Mouse (Mus musculus): ENCODE data around the gene 1700057G04Rik. TPM values are rescaled to one million over a fixed set of nuclear protein-coding genes. Genes with fewer than 3 reads are reported as not detected.
"Not testable (repeated sequence)": the region's sequence is repeated elsewhere in the genome, so short reads cannot be mapped to it uniquely, and the experiment has no call there.

Gene 1700057G04Rik
- polyA plus RNA-seq, 1 experiment from 2014 or later = not detected

GRCm38 (mm10) chr9:92325936-92326335 is 16.8 kb downstream of the 1700057G04Rik start:
- H3K4me3 ChIP-seq; H3K27me3 ChIP-seq; H3K9ac ChIP-seq; H3K36me3 ChIP-seq (ENCODE audit: poor library complexity, severe bottlenecking); H3K27ac ChIP-seq; ATAC-seq; H3K4me1 ChIP-seq; H3K9me3 ChIP-seq (replicated peaks); H3K4me2 ChIP-seq: not testable (repeated sequence)
- 82% methylated on average over 9 of the region's 9 CpGs for WGBS

GRCm38 (mm10) chr9:92326813-92327212 is 17.6 kb downstream of the 1700057G04Rik start:
- H3K36me3 ChIP-seq (ENCODE audit: poor library complexity, severe bottlenecking) = no peaks in the 10 kb centered on the region
- no peak overlapping the region for H3K4me2 ChIP-seq
- H3K4me3 ChIP-seq = no peak overlapping the region
- H3K9me3 ChIP-seq (replicated peaks) = no peaks in the 10 kb centered on the region
- H3K4me1 ChIP-seq = no peaks in the 10 kb centered on the region
- H3K27me3 ChIP-seq = no peaks in the 10 kb centered on the region
- no peak overlapping the region for H3K9ac ChIP-seq
- ATAC-seq = no peak
- WGBS = 81% methylated on average over 4 of the region's 4 CpGs
- no peak overlapping the region for H3K27ac ChIP-seq

- ATAC-seq = no peak
- Histone ChIP-seq H3K27ac (no peak overlapping the region), H3K27me3 (no peaks in the 10 kb centered on the region), H3K36me3 (ENCODE audit: poor library complexity, severe bottlenecking) (no peaks in the 10 kb centered on the region), H3K4me3 (no peak overlapping the region), H3K4me2 (no peak overlapping the region), H3K4me1 (no peaks in the 10 kb centered on the region), H3K9ac (no peak overlapping the region), H3K9me3 (replicated peaks) (no peaks in the 10 kb centered on the region)
- 93% methylated on average over 4 of the region's 4 CpGs for WGBS
These were observed 22.2 kb downstream of the 1700057G04Rik start for GRCm38 (mm10) chr9:92331383-92331782.

- WGBS = 95% methylated on average over 10 of the region's 10 CpGs
These were observed 25.7 kb downstream of the 1700057G04Rik start for GRCm38 (mm10) chr9:92334845-92335244.

GRCm38 (mm10) chr9:92335277-92335818 is 26.2 kb downstream of the 1700057G04Rik start:
- H3K9me3 ChIP-seq (replicated peaks) = no peaks in the 10 kb centered on the region
- 93% methylated on average over 6 of the region's 6 CpGs for WGBS
- no peak overlapping the region for H3K9ac ChIP-seq
- no peaks in the 10 kb centered on the region for H3K27me3 ChIP-seq
- no peaks in the 10 kb centered on the region for H3K36me3 ChIP-seq (ENCODE audit: poor library complexity, severe bottlenecking)
- H3K4me1 ChIP-seq = no peaks in the 10 kb centered on the region
- no peak overlapping the region for H3K4me3 ChIP-seq
- H3K4me2 ChIP-seq = no peak overlapping the region
- no peak overlapping the region for H3K27ac ChIP-seq
- ATAC-seq = no peak

More at GRCm38 (mm10) chr9:92334845-92335244, 25.7 kb downstream of the 1700057G04Rik start:
- no peak for ATAC-seq
- no peak overlapping the region for H3K27ac ChIP-seq
- no peak overlapping the region for H3K4me3 ChIP-seq
- no peak overlapping the region for H3K4me2 ChIP-seq
- H3K9me3 ChIP-seq (replicated peaks) = no peaks in the 10 kb centered on the region
- no peaks in the 10 kb centered on the region for H3K4me1 ChIP-seq
- no peaks in the 10 kb centered on the region for H3K36me3 ChIP-seq (ENCODE audit: poor library complexity, severe bottlenecking)
- H3K9ac ChIP-seq = no peak overlapping the region
- no peaks in the 10 kb centered on the region for H3K27me3 ChIP-seq

- Histone ChIP-seq H3K27me3 (no peaks in the 10 kb centered on the region), H3K27ac (no peak overlapping the region), H3K9ac (no peak overlapping the region), H3K4me2 (no peak overlapping the region), H3K4me3 (no peak overlapping the region), H3K36me3 (ENCODE audit: poor library complexity, severe bottlenecking) (no peaks in the 10 kb centered on the region), H3K4me1 (no peaks in the 10 kb centered on the region), H3K9me3 (replicated peaks) (no peaks in the 10 kb centered on the region)
- ATAC-seq = no peak
- WGBS = 90% methylated on average over 1 of the region's 1 CpGs
These were observed 27.9 kb downstream of the 1700057G04Rik start for GRCm38 (mm10) chr9:92337063-92337462.

- no peak overlapping the region for H3K9ac ChIP-seq
- H3K9me3 ChIP-seq (replicated peaks) = no peaks in the 10 kb centered on the region
- no peak overlapping the region for H3K4me2 ChIP-seq
- no peak overlapping the region for H3K4me3 ChIP-seq
- no peaks in the 10 kb centered on the region for H3K27me3 ChIP-seq
- ATAC-seq = no peak
- 86% methylated on average over 3 of the region's 3 CpGs for WGBS
- no peaks in the 10 kb centered on the region for H3K36me3 ChIP-seq (ENCODE audit: poor library complexity, severe bottlenecking)
- H3K4me1 ChIP-seq = no peaks in the 10 kb centered on the region
- no peak overlapping the region for H3K27ac ChIP-seq
These were observed 28.5 kb downstream of the 1700057G04Rik start for GRCm38 (mm10) chr9:92337661-92338060.

- H3K9ac ChIP-seq = no peak overlapping the region
- no peak overlapping the region for H3K4me3 ChIP-seq
- no peak overlapping the region for H3K27ac ChIP-seq
- ATAC-seq = no peak
- WGBS = 79% methylated on average over 1 of the region's 1 CpGs
- no peaks in the 10 kb centered on the region for H3K4me1 ChIP-seq
- H3K36me3 ChIP-seq (ENCODE audit: poor library complexity, severe bottlenecking) = no peaks in the 10 kb centered on the region
- H3K27me3 ChIP-seq = no peaks in the 10 kb centered on the region
- no peak overlapping the region for H3K4me2 ChIP-seq
- H3K9me3 ChIP-seq (replicated peaks) = no peaks in the 10 kb centered on the region
These were observed 29.8 kb downstream of the 1700057G04Rik start for GRCm38 (mm10) chr9:92338954-92339353.

GRCm38 (mm10) chr9:92351924-92352323 is 42.7 kb downstream of the 1700057G04Rik start:
- Histone ChIP-seq H3K27ac (no peak overlapping the region), H3K4me1 (no peaks in the 10 kb centered on the region), H3K9ac (no peak overlapping the region), H3K36me3 (ENCODE audit: poor library complexity, severe bottlenecking) (no peaks in the 10 kb centered on the region), H3K27me3 (no peaks in the 10 kb centered on the region), H3K4me2 (no peak overlapping the region), H3K9me3 (replicated peaks) (no peaks in the 10 kb centered on the region), H3K4me3 (no peak overlapping the region)
- ATAC-seq = no peak
- WGBS = 97% methylated on average over 1 of the region's 1 CpGs

GRCm38 (mm10) chr9:92353306-92353705 is 44.1 kb downstream of the 1700057G04Rik start:
- H3K4me1 ChIP-seq = no peaks in the 10 kb centered on the region
- H3K9me3 ChIP-seq (replicated peaks) = no peaks in the 10 kb centered on the region
- ATAC-seq = no peak
- H3K27me3 ChIP-seq = no peaks in the 10 kb centered on the region
- no peak overlapping the region for H3K9ac ChIP-seq
- 74% methylated on average over 3 of the region's 3 CpGs for WGBS
- H3K4me3 ChIP-seq = no peak overlapping the region
- no peak overlapping the region for H3K27ac ChIP-seq
- no peaks in the 10 kb centered on the region for H3K36me3 ChIP-seq (ENCODE audit: poor library complexity, severe bottlenecking)
- no peak overlapping the region for H3K4me2 ChIP-seq

GRCm38 (mm10) chr9:92360691-92361310 is 51.6 kb downstream of the 1700057G04Rik start:
- Histone ChIP-seq H3K9me3 (replicated peaks) (no peaks in the 10 kb centered on the region), H3K4me1 (no peaks in the 10 kb centered on the region), H3K9ac (no peak overlapping the region), H3K4me2 (no peak overlapping the region), H3K27me3 (no peaks in the 10 kb centered on the region), H3K4me3 (no peak overlapping the region), H3K36me3 (ENCODE audit: poor library complexity, severe bottlenecking) (no peaks in the 10 kb centered on the region), H3K27ac (no peak overlapping the region)
- 59% methylated on average over 1 of the region's 1 CpGs for WGBS
- no peak for ATAC-seq

- H3K36me3 ChIP-seq (ENCODE audit: poor library complexity, severe bottlenecking) = no peaks in the 10 kb centered on the region
- H3K27ac ChIP-seq = no peak overlapping the region
- no peak overlapping the region for H3K4me2 ChIP-seq
- WGBS = 90% methylated on average over 2 of the region's 2 CpGs
- no peaks in the 10 kb centered on the region for H3K27me3 ChIP-seq
- no peak overlapping the region for H3K4me3 ChIP-seq
- H3K4me1 ChIP-seq = no peaks in the 10 kb centered on the region
- no peak overlapping the region for H3K9ac ChIP-seq
- no peaks in the 10 kb centered on the region for H3K9me3 ChIP-seq (replicated peaks)
- ATAC-seq = no peak
These were observed 54.3 kb downstream of the 1700057G04Rik start for GRCm38 (mm10) chr9:92363478-92363877.

GRCm38 (mm10) chr9:92368920-92369319 is 59.7 kb downstream of the 1700057G04Rik start:
- Histone ChIP-seq H3K4me1 (no peaks in the 10 kb centered on the region), H3K27ac (no peak overlapping the region), H3K9ac (no peak overlapping the region), H3K4me2 (no peak overlapping the region), H3K36me3 (ENCODE audit: poor library complexity, severe bottlenecking) (no peaks in the 10 kb centered on the region), H3K9me3 (replicated peaks) (no peaks in the 10 kb centered on the region), H3K4me3 (no peak overlapping the region), H3K27me3 (no peaks in the 10 kb centered on the region)
- ATAC-seq = no peak

Measured in forebrain, embryonic 13.5 days (tissue).